Mouse (Mus musculus) cerebellum, postnatal 14 days (tissue): ENCODE results near the gene Gm9758.
"Not testable (repeated sequence)": the region's sequence is repeated elsewhere in the genome, so short reads cannot be mapped to it uniquely, and the experiment has no call there.

Experiments used
- DNase-seq, 2 experiments: peaks; one replicate each; pipeline ENCODE4 v3.0.0; 2021; ENCODE audit warnings: mixed read lengths in 2 of 2

The Gm9758 gene

GRCm38 (mm10) chr5:14914799-14915198, at the start of gene Gm9758:
Gm9758 (minus strand) TSS chr5:14914899.
- not testable (repeated sequence) for DNase-seq

- not testable (repeated sequence) for DNase-seq
These were observed 49.1 kb upstream of the Gm9758 start for GRCm38 (mm10) chr5:14963821-14964220.

- not testable (repeated sequence) for DNase-seq
These were observed 46.8 kb upstream of the Gm9758 start for GRCm38 (mm10) chr5:14961502-14961901.

- DNase-seq: not testable (repeated sequence)
These were observed 41.4 kb upstream of the Gm9758 start for GRCm38 (mm10) chr5:14955928-14956706.

- DNase-seq: not testable (repeated sequence)
These were observed 38.9 kb upstream of the Gm9758 start for GRCm38 (mm10) chr5:14953587-14953986.

GRCm38 (mm10) chr5:14952749-14953148, 38.0 kb upstream of the Gm9758 start:
- DNase-seq: not testable (repeated sequence)

GRCm38 (mm10) chr5:14951822-14952221, 37.1 kb upstream of the Gm9758 start:
- not testable (repeated sequence) for DNase-seq

GRCm38 (mm10) chr5:14947482-14948198, 32.9 kb upstream of the Gm9758 start:
- peak; percentile 9 to 26 for DNase-seq

GRCm38 (mm10) chr5:14945524-14945923, 30.8 kb upstream of the Gm9758 start:
- DNase-seq: not testable (repeated sequence)

GRCm38 (mm10) chr5:14941043-14941442, 26.3 kb upstream of the Gm9758 start:
- not testable (repeated sequence) for DNase-seq

GRCm38 (mm10) chr5:14938329-14938728, 23.6 kb upstream of the Gm9758 start, which contains the start of gene Speer4e:
Speer4e (minus strand) TSS chr5:14938429.
- DNase-seq: not testable (repeated sequence)

- not testable (repeated sequence) for DNase-seq
These were observed 19.0 kb upstream of the Gm9758 start for GRCm38 (mm10) chr5:14933721-14934120.

- not testable (repeated sequence) for DNase-seq
These were observed 12.3 kb upstream of the Gm9758 start for GRCm38 (mm10) chr5:14927047-14927446.

- DNase-seq: not testable (repeated sequence)
These were observed 338 bp downstream of the Gm9758 start for GRCm38 (mm10) chr5:14914361-14914760.

GRCm38 (mm10) chr5:14903539-14903938, 11.2 kb downstream of the Gm9758 start:
- DNase-seq: not testable (repeated sequence)

GRCm38 (mm10) chr5:14892242-14892641, 22.5 kb downstream of the Gm9758 start:
- no peak for DNase-seq

GRCm38 (mm10) chr5:14885291-14885690, 29.4 kb downstream of the Gm9758 start:
- not testable (repeated sequence) for DNase-seq
